Mouse (Mus musculus): Measurements from ENCODE around the gene Thtpa. TPM values are rescaled to one million over a fixed set of nuclear protein-coding genes. Genes with fewer than 3 reads are reported as not detected.

Gene Thtpa
- polyA plus RNA-seq, 1 experiment from 2014 or later, result 18.2 TPM

DNA sequence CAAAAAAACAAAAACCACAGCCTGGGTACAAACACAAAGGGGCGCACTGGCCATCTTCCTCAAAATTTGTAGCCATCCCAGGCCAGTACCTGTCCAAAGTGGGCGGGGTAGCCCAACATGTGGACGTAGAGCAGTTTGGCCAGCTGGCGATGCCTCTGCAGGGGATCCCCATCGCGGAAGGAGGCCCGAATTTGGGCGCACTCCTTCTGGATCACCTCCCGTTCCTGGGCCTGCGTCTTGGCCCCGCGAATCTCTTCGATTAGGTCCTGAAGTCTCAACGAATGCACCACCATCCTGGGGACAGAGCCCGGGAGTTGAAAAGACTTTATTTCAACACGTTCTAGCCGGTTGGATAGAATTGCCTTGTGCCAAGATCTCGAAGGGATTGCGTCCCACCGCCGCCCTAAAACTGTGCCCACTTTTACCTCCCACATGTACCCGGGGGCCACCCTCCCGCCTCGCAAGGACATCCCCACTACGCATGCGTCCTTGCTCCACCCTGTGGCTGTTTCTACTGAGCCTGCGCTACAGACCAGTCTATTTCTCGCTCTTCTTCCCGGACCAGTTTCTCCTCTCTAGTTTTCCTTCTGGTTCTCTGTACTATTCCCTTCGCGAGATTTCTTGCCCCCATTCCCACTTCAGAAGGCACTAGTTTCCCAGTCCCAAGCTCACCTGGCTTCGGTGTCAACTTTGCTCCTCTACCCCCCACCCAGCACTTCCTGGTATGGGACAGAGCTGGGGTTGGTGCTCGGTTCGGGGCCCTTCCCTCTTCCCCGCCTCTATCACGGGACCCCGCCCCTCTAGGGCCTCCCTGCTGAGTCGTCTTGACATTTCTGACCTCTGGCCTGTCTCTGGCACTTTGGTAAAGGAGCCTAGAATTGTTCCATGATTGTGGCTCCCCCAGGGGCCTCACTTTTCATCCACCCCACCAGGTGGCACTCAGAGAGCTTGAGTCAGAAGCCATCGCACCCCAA lies 11.5 kb downstream of the Thtpa start, which contains the start of gene Ap1g2:
TSS of gene Ap1g2 (minus strand) at position 758 of the 974 bp plus-strand sequence.
- Histone ChIP-seq H3K4me2 (replicated peaks; ENCODE audit: low read depth, low read length) (peak within 1 kb of the TSS; percentile 86), H3K9ac (ENCODE audit: low read depth, low read length) (peak within 1 kb of the TSS; percentile 73), H3K4me3 (ENCODE audit: low read depth, low read length) (peak within 1 kb of the TSS; percentile 41), H3K4me1 (replicated peaks; ENCODE audit: control insufficient read depth, insufficient read depth, low read length) (peaks cover 14% of the 10 kb centered on the region; the same call in 1 of the 2 replicates), H3K27me3 (ENCODE audit: control insufficient read depth, insufficient read depth, low read length) (peaks cover 7% of the 10 kb centered on the region; the same call in 1 of the 2 replicates), H3K36me3 (ENCODE audit: control insufficient read depth, insufficient read depth, low read length) (no peaks in the 10 kb centered on the region), H3K9me3 (ENCODE audit: control insufficient read depth, low read length) (no peaks in the 10 kb centered on the region), H3K27ac (ENCODE audit: low read depth, low read length) (no peak within 1 kb of the TSS)
- under 1% methylated on average over 39 of the region's 39 CpGs for WGBS
- peak; percentile 80 for DNase-seq (ENCODE audit: low spot score)
- ATAC-seq (ENCODE audit: low FRiP score), result peak; percentile 55

DNA sequence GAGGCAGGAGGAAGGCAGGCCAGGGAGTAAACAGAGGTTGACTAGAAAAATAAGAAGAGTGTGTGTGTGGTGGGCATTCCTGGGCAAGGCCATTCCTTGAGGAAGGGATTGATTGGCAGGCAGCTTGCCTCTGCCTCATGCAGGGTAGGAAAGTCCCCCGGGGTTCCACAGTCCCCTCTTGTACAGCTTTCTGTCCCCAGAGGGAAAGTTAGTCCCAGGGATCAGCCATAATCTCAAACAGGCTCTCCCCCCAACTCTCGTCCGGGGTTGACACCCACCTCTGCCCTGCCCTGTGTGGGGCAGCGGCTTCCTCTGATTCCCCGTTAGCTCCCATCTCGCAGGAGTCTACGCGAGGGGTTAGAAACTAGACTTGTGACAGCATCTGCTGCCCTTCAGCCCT lies 12.4 kb downstream of the Thtpa start:
- DNase-seq (ENCODE audit: low spot score) (no peak), ATAC-seq (ENCODE audit: low FRiP score) (no peak)
- Histone ChIP-seq H3K4me2 (replicated peaks; ENCODE audit: low read depth, low read length) (no peak overlapping the region), H3K4me1 (replicated peaks; ENCODE audit: control insufficient read depth, insufficient read depth, low read length) (peaks cover 14% of the 10 kb centered on the region; the same call in 1 of the 2 replicates), H3K36me3 (ENCODE audit: control insufficient read depth, insufficient read depth, low read length) (no peaks in the 10 kb centered on the region), H3K4me3 (ENCODE audit: low read depth, low read length) (no peak overlapping the region), H3K27ac (ENCODE audit: low read depth, low read length) (no peak overlapping the region), H3K27me3 (ENCODE audit: control insufficient read depth, insufficient read depth, low read length) (peaks cover 7% of the 10 kb centered on the region; the same call in 1 of the 2 replicates), H3K9me3 (ENCODE audit: control insufficient read depth, low read length) (no peaks in the 10 kb centered on the region), H3K9ac (ENCODE audit: low read depth, low read length) (no peak overlapping the region)
- 77% methylated on average over 8 of the region's 8 CpGs for WGBS

DNA sequence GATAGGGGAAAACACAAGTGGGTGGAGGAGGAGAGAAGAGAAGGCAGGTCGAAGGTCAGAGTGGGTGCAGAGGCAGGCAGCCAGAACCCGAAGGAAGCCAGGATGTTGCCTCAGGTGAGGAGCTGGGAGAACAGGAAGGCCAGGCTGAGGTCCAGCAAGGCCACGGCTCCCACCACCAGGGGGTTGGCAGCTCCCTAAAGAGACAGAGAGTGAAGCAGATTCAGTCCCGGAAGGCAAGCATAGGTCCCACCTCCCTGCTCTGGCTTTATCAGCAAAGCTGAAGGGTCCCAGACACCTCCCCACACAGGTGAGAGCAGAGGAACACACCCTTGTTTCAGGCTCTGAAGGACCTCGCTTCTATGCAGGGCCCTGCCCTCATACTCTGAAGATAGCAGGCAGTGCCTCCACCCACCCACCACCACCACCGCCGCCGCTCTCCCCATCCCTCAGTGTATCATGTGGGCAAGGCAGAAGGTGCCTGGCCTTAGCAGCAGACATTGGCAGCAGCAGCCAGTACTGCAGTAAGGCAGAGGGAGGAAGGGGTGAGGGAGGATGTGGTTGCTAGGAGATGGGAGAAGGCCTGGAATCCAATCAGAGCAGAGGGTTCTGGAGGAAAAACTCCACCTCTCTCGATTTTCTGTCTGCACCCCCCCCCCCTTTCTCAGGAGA lies 13.8 kb downstream of the Thtpa start:
- 19% methylated on average over 9 of the region's 9 CpGs for WGBS
- no peak overlapping the region for H3K4me2 ChIP-seq (replicated peaks; ENCODE audit: low read depth, low read length)
- H3K4me3 ChIP-seq (ENCODE audit: low read depth, low read length), result no peak overlapping the region
- H3K9me3 ChIP-seq (ENCODE audit: control insufficient read depth, low read length), result no peaks in the 10 kb centered on the region
- H3K36me3 ChIP-seq (ENCODE audit: control insufficient read depth, insufficient read depth, low read length), result no peaks in the 10 kb centered on the region
- H3K4me1 ChIP-seq (replicated peaks; ENCODE audit: control insufficient read depth, insufficient read depth, low read length), result peaks cover 14% of the 10 kb centered on the region; the same call in 1 of the 2 replicates
- H3K9ac ChIP-seq (ENCODE audit: low read depth, low read length), result no peak overlapping the region
- DNase-seq (ENCODE audit: low spot score) (no peak), ATAC-seq (ENCODE audit: low FRiP score) (peak; percentile 57)
- H3K27me3 ChIP-seq (ENCODE audit: control insufficient read depth, insufficient read depth, low read length), result peaks cover 14% of the 10 kb centered on the region
- H3K27ac ChIP-seq (ENCODE audit: low read depth, low read length), result no peak overlapping the region

DNA sequence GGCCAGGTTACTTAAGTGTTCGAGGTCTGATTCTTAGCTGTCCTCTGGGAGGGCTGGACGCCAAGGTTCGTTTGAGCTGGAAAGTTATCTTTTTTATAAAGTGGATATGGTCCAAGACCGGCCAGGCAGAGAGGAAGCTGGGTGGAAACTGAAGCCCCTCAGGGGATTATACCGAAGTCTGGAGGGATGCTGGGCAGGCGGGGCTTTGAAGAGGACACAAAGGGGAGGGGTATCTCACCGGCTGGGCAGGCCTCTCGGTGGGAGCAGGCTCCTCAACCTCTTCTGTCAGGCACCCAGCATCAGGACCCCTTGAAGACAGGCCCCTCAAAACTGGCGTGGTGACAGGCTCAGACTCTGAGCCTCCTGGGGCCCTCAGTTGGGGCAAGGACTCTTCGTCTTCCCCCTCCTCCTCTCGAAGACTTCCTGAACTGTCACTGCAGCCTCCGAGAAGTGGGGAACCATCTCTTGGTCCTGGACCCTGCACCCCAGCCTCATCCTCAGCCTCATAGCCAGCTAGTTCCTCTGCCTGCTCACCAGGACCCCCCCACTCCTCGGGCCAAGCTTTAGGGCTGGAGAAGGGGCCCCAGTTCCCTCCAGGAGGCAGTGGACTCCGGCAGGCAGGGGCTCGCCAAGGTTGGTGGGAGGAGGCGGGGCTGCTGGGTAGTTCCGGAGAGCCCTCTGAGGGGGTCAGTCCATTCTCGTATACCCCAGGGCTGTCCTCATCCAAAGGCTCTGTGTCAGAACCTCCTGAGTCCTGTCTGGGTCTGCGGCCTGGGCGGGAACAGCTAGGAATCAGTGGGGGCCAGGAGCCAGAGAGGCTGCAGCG lies 14.7 kb downstream of the Thtpa start:
- Histone ChIP-seq H3K4me2 (replicated peaks; ENCODE audit: low read depth, low read length) (peak overlapping the region; percentile 22), H3K9me3 (ENCODE audit: control insufficient read depth, low read length) (no peaks in the 10 kb centered on the region), H3K27ac (ENCODE audit: low read depth, low read length) (no peak overlapping the region), H3K36me3 (ENCODE audit: control insufficient read depth, insufficient read depth, low read length) (no peaks in the 10 kb centered on the region), H3K9ac (ENCODE audit: low read depth, low read length) (0 out of 2 replicates have a peak overlapping the region, but pooled peaks have one; percentile 19), H3K4me3 (ENCODE audit: low read depth, low read length) (no peak overlapping the region), H3K27me3 (ENCODE audit: control insufficient read depth, insufficient read depth, low read length) (peaks cover 23% of the 10 kb centered on the region), H3K4me1 (replicated peaks; ENCODE audit: control insufficient read depth, insufficient read depth, low read length) (peaks cover 18% of the 10 kb centered on the region; the same call in 1 of the 2 replicates)
- DNase-seq (ENCODE audit: low spot score) (no peak), ATAC-seq (ENCODE audit: low FRiP score) (no peak)
- WGBS, result 14% methylated on average over 21 of the region's 21 CpGs

DNA sequence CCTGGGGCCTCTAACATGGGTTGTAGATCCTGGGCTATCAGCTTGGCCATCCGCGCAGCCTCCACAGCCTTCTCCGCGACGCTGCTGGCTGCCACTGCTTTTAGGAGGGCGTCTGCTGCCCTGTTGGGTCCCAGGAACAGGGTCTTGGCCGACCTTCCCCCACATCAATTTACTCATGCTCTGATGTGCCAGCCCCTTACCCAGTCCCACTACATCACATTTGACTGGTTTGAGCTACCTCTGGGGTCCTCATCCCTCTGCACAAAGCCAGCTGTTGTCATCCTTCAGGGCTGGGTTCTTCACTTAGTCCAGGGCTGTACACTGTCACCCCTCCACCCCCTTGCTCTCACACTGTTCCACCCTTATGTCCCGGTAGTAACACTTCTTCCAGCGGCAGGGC lies 15.5 kb downstream of the Thtpa start:
- H3K4me1 ChIP-seq (replicated peaks; ENCODE audit: control insufficient read depth, insufficient read depth, low read length), result peaks cover 19% of the 10 kb centered on the region
- H3K9me3 ChIP-seq (ENCODE audit: control insufficient read depth, low read length), result no peaks in the 10 kb centered on the region
- no peaks in the 10 kb centered on the region for H3K36me3 ChIP-seq (ENCODE audit: control insufficient read depth, insufficient read depth, low read length)
- no peak overlapping the region for H3K9ac ChIP-seq (ENCODE audit: low read depth, low read length)
- H3K27ac ChIP-seq (ENCODE audit: low read depth, low read length), result no peak overlapping the region
- peaks cover 29% of the 10 kb centered on the region for H3K27me3 ChIP-seq (ENCODE audit: control insufficient read depth, insufficient read depth, low read length)
- H3K4me2 ChIP-seq (replicated peaks; ENCODE audit: low read depth, low read length), result no peak overlapping the region
- no peak overlapping the region for H3K4me3 ChIP-seq (ENCODE audit: low read depth, low read length)
- WGBS, result 21% methylated on average over 9 of the region's 9 CpGs
- no peak for DNase-seq (ENCODE audit: low spot score)
- no peak for ATAC-seq (ENCODE audit: low FRiP score)

DNA sequence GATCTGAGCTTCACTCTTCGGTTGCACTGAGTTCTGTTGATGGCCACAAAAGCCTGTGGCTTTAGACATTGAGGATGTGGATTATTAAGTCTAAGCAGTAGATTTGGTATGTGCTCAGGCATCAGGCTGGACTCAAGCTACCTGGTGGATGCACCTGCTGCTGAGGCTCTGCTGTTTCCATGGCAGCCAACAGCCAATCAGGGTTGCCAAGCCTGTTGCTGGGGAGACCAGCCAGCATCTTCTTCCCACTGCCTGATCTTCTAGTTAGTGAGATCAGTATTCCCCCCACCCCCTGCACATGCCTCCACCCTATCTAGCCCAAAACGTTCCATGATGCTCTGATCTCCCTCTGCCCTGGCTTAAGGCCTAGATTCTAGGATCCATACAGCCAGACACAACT lies 17.1 kb downstream of the Thtpa start:
- H3K4me1 ChIP-seq (replicated peaks; ENCODE audit: control insufficient read depth, insufficient read depth, low read length), result peaks cover 17% of the 10 kb centered on the region
- DNase-seq (ENCODE audit: low spot score), result no peak
- no peak overlapping the region for H3K4me3 ChIP-seq (ENCODE audit: low read depth, low read length)
- H3K4me2 ChIP-seq (replicated peaks; ENCODE audit: low read depth, low read length), result no peak overlapping the region
- peaks cover 41% of the 10 kb centered on the region for H3K27me3 ChIP-seq (ENCODE audit: control insufficient read depth, insufficient read depth, low read length)
- WGBS, result 81% methylated on average over 2 of the region's 2 CpGs
- no peak for ATAC-seq (ENCODE audit: low FRiP score)
- no peak overlapping the region for H3K27ac ChIP-seq (ENCODE audit: low read depth, low read length)
- no peaks in the 10 kb centered on the region for H3K9me3 ChIP-seq (ENCODE audit: control insufficient read depth, low read length)
- H3K9ac ChIP-seq (ENCODE audit: low read depth, low read length), result no peak overlapping the region
- no peaks in the 10 kb centered on the region for H3K36me3 ChIP-seq (ENCODE audit: control insufficient read depth, insufficient read depth, low read length)

DNA sequence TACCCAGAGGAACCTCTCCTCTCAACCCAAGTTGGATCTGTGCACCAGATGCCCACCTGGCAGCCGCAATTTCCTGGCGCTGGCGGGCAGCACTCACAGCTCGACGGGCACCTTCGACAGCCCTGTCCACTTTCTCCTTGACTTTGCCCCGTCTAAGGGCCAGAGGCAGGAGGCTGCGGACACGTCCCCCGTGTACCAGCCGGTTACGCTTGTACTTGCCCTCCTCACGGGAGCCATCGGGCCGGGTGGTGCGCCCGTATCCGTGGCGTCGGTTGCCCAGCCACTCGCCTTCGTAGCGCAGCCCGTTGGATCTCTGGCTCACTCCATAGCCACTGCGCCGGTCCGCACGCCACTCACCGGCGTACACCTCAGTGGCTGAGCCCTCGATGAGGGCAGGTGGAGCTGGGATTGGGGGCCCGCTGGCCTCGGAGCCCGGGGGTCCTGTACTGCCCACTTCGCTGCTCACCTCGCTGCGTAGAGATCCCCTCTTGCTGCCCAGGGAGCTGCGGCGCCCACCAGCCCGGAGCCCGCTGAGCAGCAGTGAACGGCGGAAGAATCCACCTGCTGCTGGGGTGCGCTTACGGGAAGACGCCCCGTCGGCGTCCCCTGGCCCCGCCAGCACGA lies 18.9 kb downstream of the Thtpa start:
- Histone ChIP-seq H3K4me2 (replicated peaks; ENCODE audit: low read depth, low read length) (peak overlapping the region; percentile 6; the same call in 1 of the 2 replicates), H3K9me3 (ENCODE audit: control insufficient read depth, low read length) (no peaks in the 10 kb centered on the region), H3K4me1 (replicated peaks; ENCODE audit: control insufficient read depth, insufficient read depth, low read length) (peaks cover 14% of the 10 kb centered on the region), H3K36me3 (ENCODE audit: control insufficient read depth, insufficient read depth, low read length) (no peaks in the 10 kb centered on the region), H3K9ac (ENCODE audit: low read depth, low read length) (no peak overlapping the region), H3K4me3 (ENCODE audit: low read depth, low read length) (no peak overlapping the region), H3K27ac (ENCODE audit: low read depth, low read length) (no peak overlapping the region), H3K27me3 (ENCODE audit: control insufficient read depth, insufficient read depth, low read length) (peaks cover 47% of the 10 kb centered on the region)
- 69% methylated on average over 50 of the region's 51 CpGs for WGBS
- DNase-seq (ENCODE audit: low spot score) (no peak), ATAC-seq (ENCODE audit: low FRiP score) (no peak)

Data from hindbrain, embryonic 11.5 days (tissue).